Comparison of ENCODE assay signal across 24 mouse cellular contexts in the genomic region with DNA sequence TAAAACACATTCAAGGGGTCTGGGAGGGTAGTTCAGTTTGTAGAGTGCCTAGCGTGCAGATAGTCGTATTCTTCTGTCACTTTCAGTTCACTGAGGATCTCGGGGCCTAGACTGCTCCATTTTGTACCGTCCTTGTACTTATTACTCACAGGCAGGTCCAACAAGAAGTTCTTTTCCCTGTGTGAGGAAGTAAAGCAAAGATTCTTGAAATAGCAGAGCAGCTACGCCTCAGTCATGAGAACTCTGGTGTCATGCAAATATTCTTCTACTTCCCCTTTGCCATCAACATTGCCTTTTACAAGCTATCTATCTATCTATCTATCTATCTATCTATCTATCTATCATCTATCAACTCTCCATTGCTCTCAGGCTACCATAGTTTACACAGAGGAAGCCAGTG. TPM values are rescaled to one million over a fixed set of nuclear protein-coding genes. Genes with fewer than 3 reads are reported as not detected.
DNase-seq lines count a peak whose midpoint lies in the region.
"Had no signal": no experiment of that assay in that cellular context is flagged by ENCODE, and none has a peak within 500 bp of the region (broad histone marks: within the 10 kb centered on the region; RNA-seq: fewer than 3 reads in every experiment).

No protein-coding gene starts in this region.

- H3K27ac ChIP-seq in brown adipose tissue, adult 24 weeks (replicated peaks; ENCODE audit: low read depth, low read length) = peak overlapping the region; percentile 45; the same call in 1 of the 2 replicates
- H3K27ac ChIP-seq: embryonic facial prominence, embryonic 13.5 days; hindbrain, embryonic 13.5 days; left cerebral cortex, adult 2 months; limb, embryonic 10.5 days; liver, embryonic 14.5 days; neural tube, embryonic 15.5 days had no signal

- H3K36me3 ChIP-seq in splenic B cell, adult 2 months (ENCODE audit: control insufficient read depth, insufficient read depth, low read length, poor library complexity, severe bottlenecking) = peaks cover 15% of the 10 kb centered on the region

- H3K27me3 ChIP-seq in splenic B cell, adult 2 months (ENCODE audit: control insufficient read depth, insufficient read depth, low read length, poor library complexity, severe bottlenecking) = no peaks in the 10 kb centered on the region
- H3K27me3 ChIP-seq: embryonic facial prominence, embryonic 13.5 days; heart, embryonic 12.5 days; hindbrain, embryonic 13.5 days; neural tube, embryonic 15.5 days had no signal

- intact Hi-C loops in left cerebral cortex, postnatal 10 days (cut with DNase I) = no loop called here

- peak; percentile 89 for DNase-seq in heart, adult 11 months
- no peak for DNase-seq in heart, postnatal 4 days
- DNase-seq in lung, postnatal 25 days (ENCODE audit: low spot score) = peak; percentile 35
- DNase-seq in lung, postnatal 4 days = no peak
- DNase-seq in splenic B cell, adult 2 months (ENCODE audit: low read depth, low spot score) = peak; percentile 74
- DNase-seq in left cerebral cortex, postnatal 10 days (ENCODE audit: extremely low spot score in 1 of 2, low spot score in 2 of 2) = no peak
- no peak for DNase-seq in thymus, postnatal 36 days
- DNase-seq: adrenal gland, postnatal 25 days; cerebellum, adult 9-10 months; gastrocnemius, postnatal 25 days; heart, postnatal 14 days; kidney, adult 8-10 months; kidney, postnatal 25 days; midbrain, embryonic 14.5 days; right cerebral cortex, postnatal 25 days; thymus, postnatal 25 days had no signal

- H3K4me1 ChIP-seq in brown adipose tissue, adult 24 weeks (ENCODE audit: control insufficient read depth, insufficient read depth, insufficient read length, low read length) = peaks cover 4% of the 10 kb centered on the region; the same call in 1 of the 2 replicates
- H3K4me1 ChIP-seq: limb, embryonic 10.5 days had no signal

- no peak overlapping the region for H3K4me3 ChIP-seq in brown adipose tissue, adult 24 weeks (ENCODE audit: insufficient read depth, low read depth, low read length)
- H3K4me3 ChIP-seq: embryonic facial prominence, embryonic 13.5 days; heart, embryonic 12.5 days; hindbrain, embryonic 13.5 days; left cerebral cortex, adult 2 months; limb, embryonic 10.5 days; neural tube, embryonic 15.5 days had no signal

RNA-seq across cellular contexts. Expression of a gene that starts 5.8 kb away (rescaled TPM):
- total RNA-seq in heart, postnatal 4 days (2021) = 10 to 100 TPM; 17.0 to 17.1 TPM
- polyA plus RNA-seq in brown adipose tissue, adult 24 weeks (2012; ENCODE audit: insufficient read depth, insufficient read length, missing spikeins) = 25.1 and 44.5 TPM in 2 replicates
- total RNA-seq in left cerebral cortex, postnatal 10 days (2021) = 10 to 100 TPM; 39.8 to 44.3 TPM

RNA-seq across cellular contexts. Expression of a gene that starts 5.8 kb away (rescaled TPM):
- total RNA-seq in heart, postnatal 4 days (2021) = 10 to 100 TPM; 64.3 to 71.8 TPM
- polyA plus RNA-seq in brown adipose tissue, adult 24 weeks (2012; ENCODE audit: insufficient read depth, insufficient read length, missing spikeins) = 107 and 131 TPM in 2 replicates
- total RNA-seq in left cerebral cortex, postnatal 10 days (2021) = 10 to 100 TPM; 41.9 to 48.6 TPM

Comparison
In these comparisons a context has a peak if more than half of its experiments do, and no peak if none do; other contexts are left out.
1. DNase-seq: peak in heart, adult 11 months (single experiment), lung, postnatal 25 days (single experiment) and splenic B cell, adult 2 months (single experiment); none in heart, postnatal 4 days (single experiment), lung, postnatal 4 days (0 of 2), left cerebral cortex, postnatal 10 days (0 of 2) and thymus, postnatal 36 days (0 of 2).